Mouse (Mus musculus) cerebellum, postnatal 25 days (tissue): ENCODE data around the gene Asb8.

Source experiments
- DNase-seq, 2 experiments: peaks; one replicate each; pipeline ENCODE4 v3.0.0; 2021; ENCODE audit warnings: mixed read lengths in 2 of 2

The Asb8 gene

GRCm38 (mm10) chr15:98114852-98115778 is 50.3 kb downstream of the Asb8 start:
- DNase-seq = no peak

- DNase-seq = peak; percentile 50 to 58
Measured at GRCm38 (mm10) chr15:98114098-98114851, 51.1 kb downstream of the Asb8 start.

- DNase-seq = no peak
Measured at GRCm38 (mm10) chr15:98111791-98112190, 53.6 kb downstream of the Asb8 start.

- peak; percentile 91 to 92 for DNase-seq
Measured at GRCm38 (mm10) chr15:98108297-98109152, 56.9 kb downstream of the Asb8 start.

GRCm38 (mm10) chr15:98107703-98108296 is 57.6 kb downstream of the Asb8 start:
- no peak for DNase-seq

GRCm38 (mm10) chr15:98107230-98107629 is 58.2 kb downstream of the Asb8 start:
- no peak for DNase-seq

- no peak for DNase-seq
Measured at GRCm38 (mm10) chr15:98106506-98106905, 58.9 kb downstream of the Asb8 start.

GRCm38 (mm10) chr15:98102401-98102800 is 63.0 kb downstream of the Asb8 start:
- DNase-seq = no peak

- DNase-seq = no peak
Measured at GRCm38 (mm10) chr15:98098519-98098918, 66.9 kb downstream of the Asb8 start.

GRCm38 (mm10) chr15:98096957-98097356 is 68.5 kb downstream of the Asb8 start:
- DNase-seq = no peak

GRCm38 (mm10) chr15:98094905-98095304 is 70.5 kb downstream of the Asb8 start:
- no peak for DNase-seq

GRCm38 (mm10) chr15:98093121-98094011 is 72.1 kb downstream of the Asb8 start, which contains the start of gene Senp1:
Gene Senp1 (minus strand): TSS chr15:98093744.
- peak; percentile 93 to 95 for DNase-seq

- no peak for DNase-seq
Measured at GRCm38 (mm10) chr15:98092372-98093120, 72.9 kb downstream of the Asb8 start, which contains the start of gene Pfkm. Gene Pfkm (plus strand): TSS chr15:98092589.

- DNase-seq = no peak
Measured at GRCm38 (mm10) chr15:98091841-98092240, 73.6 kb downstream of the Asb8 start.

GRCm38 (mm10) chr15:98089421-98090183 is 75.8 kb downstream of the Asb8 start:
- DNase-seq = peak in 1 of 2 experiments; percentile 63

GRCm38 (mm10) chr15:98088889-98089288 is 76.5 kb downstream of the Asb8 start:
- no peak for DNase-seq
